Mouse (Mus musculus): ENCODE data around the gene Abcg5. TPM values are rescaled to one million over a fixed set of nuclear protein-coding genes. Genes with fewer than 3 reads are reported as not detected.
A peak's percentile ranks its signal among the peaks of the same experiment; 100 is the strongest.

Abcg5 gene
- polyA plus RNA-seq, 1 experiment from 2014 or later = 59.8 TPM

- ATAC-seq = no peak
- no peaks in the 10 kb centered on the region for H3K9me3 ChIP-seq (ENCODE audit: control insufficient read depth)
Measured at GRCm38 (mm10) chr17:84665053-84665452, 17.8 kb downstream of the Abcg5 start.

GRCm38 (mm10) chr17:84658951-84659350 lies 23.9 kb downstream of the Abcg5 start:
- WGBS = 35% methylated on average over 8 of the region's 8 CpGs
- H3K4me1 ChIP-seq (replicated peaks; ENCODE audit: control insufficient read depth, insufficient read depth, low read length) = 0 out of 2 replicates have a peak, but pooled peaks cover 5% of the 10 kb centered on the region
- no peaks in the 10 kb centered on the region for H3K9me3 ChIP-seq (ENCODE audit: control insufficient read depth)
- H3K27me3 ChIP-seq (replicated peaks; ENCODE audit: control insufficient read depth, insufficient read depth, low read length) = no peaks in the 10 kb centered on the region
- no peak overlapping the region for H3K4me2 ChIP-seq (replicated peaks; ENCODE audit: low read depth)
- H3K4me3 ChIP-seq (ENCODE audit: low read depth, low read length) = no peak overlapping the region
- no peak overlapping the region for H3K9ac ChIP-seq (ENCODE audit: low read depth, low read length)
- TF ChIP-seq CTCF (IDR thresholded peaks at IDR 0.05; ENCODE audit: low read depth) = no peak
- H3K36me3 ChIP-seq (ENCODE audit: control insufficient read depth, insufficient read depth) = peaks cover 7% of the 10 kb centered on the region; the same call in 1 of the 2 replicates
- ATAC-seq = peak; percentile 72
- peak overlapping the region; percentile 61; the same call in 1 of the 2 replicates for H3K27ac ChIP-seq (ENCODE audit: low read depth, low read length)

More at GRCm38 (mm10) chr17:84665053-84665452, 17.8 kb downstream of the Abcg5 start:
- TF ChIP-seq CTCF (IDR thresholded peaks at IDR 0.05; ENCODE audit: low read depth) = no peak
- H3K4me3 ChIP-seq (ENCODE audit: low read depth, low read length) = no peak overlapping the region
- no peaks in the 10 kb centered on the region for H3K27me3 ChIP-seq (replicated peaks; ENCODE audit: control insufficient read depth, insufficient read depth, low read length)
- peaks cover 8% of the 10 kb centered on the region; the same call in 1 of the 2 replicates for H3K4me1 ChIP-seq (replicated peaks; ENCODE audit: control insufficient read depth, insufficient read depth, low read length)
- H3K27ac ChIP-seq (ENCODE audit: low read depth, low read length) = 0 out of 2 replicates have a peak overlapping the region, but pooled peaks have one; percentile 71
- peaks cover 7% of the 10 kb centered on the region; the same call in 1 of the 2 replicates for H3K36me3 ChIP-seq (ENCODE audit: control insufficient read depth, insufficient read depth)
- H3K9ac ChIP-seq (ENCODE audit: low read depth, low read length) = no peak overlapping the region
- WGBS = 45% methylated on average over 10 of the region's 10 CpGs
- no peak overlapping the region for H3K4me2 ChIP-seq (replicated peaks; ENCODE audit: low read depth)

- Histone ChIP-seq H3K4me1 (replicated peaks; ENCODE audit: control insufficient read depth, insufficient read depth, low read length) (0 out of 2 replicates have a peak, but pooled peaks cover 5% of the 10 kb centered on the region), H3K36me3 (ENCODE audit: control insufficient read depth, insufficient read depth) (peaks cover under 1% of the 10 kb centered on the region; the same call in 1 of the 2 replicates), H3K27ac (ENCODE audit: low read depth, low read length) (peak overlapping the region; percentile 61; the same call in 1 of the 2 replicates), H3K9me3 (ENCODE audit: control insufficient read depth) (no peaks in the 10 kb centered on the region), H3K27me3 (replicated peaks; ENCODE audit: control insufficient read depth, insufficient read depth, low read length) (no peaks in the 10 kb centered on the region), H3K4me2 (replicated peaks; ENCODE audit: low read depth) (no peak overlapping the region), H3K4me3 (ENCODE audit: low read depth, low read length) (no peak overlapping the region), H3K9ac (ENCODE audit: low read depth, low read length) (no peak overlapping the region)
- TF ChIP-seq CTCF (IDR thresholded peaks at IDR 0.05; ENCODE audit: low read depth) = no peak
- no peak for ATAC-seq
- 35% methylated on average over 5 of the region's 5 CpGs for WGBS
Measured at GRCm38 (mm10) chr17:84658195-84658594, 24.6 kb downstream of the Abcg5 start.

DNA sequence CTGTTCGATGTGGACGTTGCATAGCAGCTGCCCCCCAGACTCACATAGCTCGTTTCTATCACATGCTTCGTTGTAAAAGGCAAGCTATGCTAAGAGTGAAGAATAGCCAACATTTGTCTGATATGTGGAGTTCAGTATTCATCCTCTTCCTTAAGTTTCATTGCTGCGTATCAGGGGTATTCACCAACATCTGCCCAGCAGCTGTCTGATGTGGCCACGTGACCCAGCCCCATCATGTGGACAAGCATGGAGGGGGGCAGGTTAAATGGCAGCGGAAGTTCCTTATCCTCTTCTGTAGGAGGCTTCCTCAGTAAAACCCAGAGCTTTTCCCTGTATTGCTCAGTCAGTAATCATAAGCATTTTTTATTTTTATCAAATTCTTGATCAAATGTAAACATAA lies 25.0 kb downstream of the Abcg5 start:
- no peak for ATAC-seq
- WGBS = 64% methylated on average over 7 of the region's 7 CpGs
- H3K27ac ChIP-seq (ENCODE audit: low read depth, low read length) = no peak overlapping the region

DNA sequence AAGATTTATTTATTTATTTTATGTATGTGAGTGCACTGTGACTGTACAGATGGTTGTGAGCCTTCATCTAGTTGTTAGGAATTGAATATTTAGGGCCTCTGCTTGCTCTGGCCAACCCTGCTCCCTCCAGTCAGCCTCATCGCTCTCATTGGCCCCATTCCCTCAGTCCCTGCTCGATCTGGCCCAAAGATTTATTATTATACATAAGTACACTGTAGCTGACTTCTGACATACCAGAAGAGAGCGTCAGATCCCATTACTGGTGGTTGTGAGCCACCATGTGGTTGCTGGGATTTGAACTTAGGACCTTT lies 25.4 kb downstream of the Abcg5 start:
- H3K9me3 ChIP-seq (ENCODE audit: control insufficient read depth) = no peaks in the 10 kb centered on the region
- H3K27me3 ChIP-seq (replicated peaks; ENCODE audit: control insufficient read depth, insufficient read depth, low read length) = no peaks in the 10 kb centered on the region
- no peak overlapping the region for H3K4me3 ChIP-seq (ENCODE audit: low read depth, low read length)
- TF ChIP-seq CTCF (IDR thresholded peaks at IDR 0.05; ENCODE audit: low read depth) = no peak; the same call in 1 of the 2 replicates
- WGBS = 51% methylated on average over 3 of the region's 3 CpGs
- no peaks in the 10 kb centered on the region; the same call in 1 of the 2 replicates for H3K36me3 ChIP-seq (ENCODE audit: control insufficient read depth, insufficient read depth)
- no peak overlapping the region for H3K4me2 ChIP-seq (replicated peaks; ENCODE audit: low read depth)
- 0 out of 2 replicates have a peak, but pooled peaks cover 5% of the 10 kb centered on the region for H3K4me1 ChIP-seq (replicated peaks; ENCODE audit: control insufficient read depth, insufficient read depth, low read length)
- no peak overlapping the region for H3K27ac ChIP-seq (ENCODE audit: low read depth, low read length)
- no peak overlapping the region for H3K9ac ChIP-seq (ENCODE audit: low read depth, low read length)
- no peak for ATAC-seq

More for the DNA sequence above, 25.0 kb downstream of the Abcg5 start:
- no peak for TF ChIP-seq CTCF (IDR thresholded peaks at IDR 0.05; ENCODE audit: low read depth)
- 0 out of 2 replicates have a peak, but pooled peaks cover 5% of the 10 kb centered on the region for H3K4me1 ChIP-seq (replicated peaks; ENCODE audit: control insufficient read depth, insufficient read depth, low read length)
- no peak overlapping the region for H3K9ac ChIP-seq (ENCODE audit: low read depth, low read length)
- no peaks in the 10 kb centered on the region; the same call in 1 of the 2 replicates for H3K36me3 ChIP-seq (ENCODE audit: control insufficient read depth, insufficient read depth)
- no peaks in the 10 kb centered on the region for H3K9me3 ChIP-seq (ENCODE audit: control insufficient read depth)
- H3K4me2 ChIP-seq (replicated peaks; ENCODE audit: low read depth) = no peak overlapping the region
- no peaks in the 10 kb centered on the region for H3K27me3 ChIP-seq (replicated peaks; ENCODE audit: control insufficient read depth, insufficient read depth, low read length)
- H3K4me3 ChIP-seq (ENCODE audit: low read depth, low read length) = no peak overlapping the region

GRCm38 (mm10) chr17:84656653-84657421 lies 26.0 kb downstream of the Abcg5 start:
- Histone ChIP-seq H3K9me3 (ENCODE audit: control insufficient read depth) (no peaks in the 10 kb centered on the region), H3K27ac (ENCODE audit: low read depth, low read length) (no peak overlapping the region), H3K4me3 (ENCODE audit: low read depth, low read length) (no peak overlapping the region), H3K4me1 (replicated peaks; ENCODE audit: control insufficient read depth, insufficient read depth, low read length) (0 out of 2 replicates have a peak, but pooled peaks cover 5% of the 10 kb centered on the region), H3K9ac (ENCODE audit: low read depth, low read length) (no peak overlapping the region), H3K4me2 (replicated peaks; ENCODE audit: low read depth) (no peak overlapping the region), H3K36me3 (ENCODE audit: control insufficient read depth, insufficient read depth) (no peaks in the 10 kb centered on the region; the same call in 1 of the 2 replicates), H3K27me3 (replicated peaks; ENCODE audit: control insufficient read depth, insufficient read depth, low read length) (no peaks in the 10 kb centered on the region)
- no peak for ATAC-seq
- WGBS = 61% methylated on average over 19 of the region's 19 CpGs
- TF ChIP-seq CTCF (IDR thresholded peaks at IDR 0.05; ENCODE audit: low read depth) = no peak

Data from intestine, postnatal 0 days (tissue).